Mouse (Mus musculus): ENCODE measurements at regions not wholly inside any gene's neighbourhood (a gene's known extent, or its start where the extent isn't known, plus 50 kb on each side); places are given as distances from the start of the nearest gene placed in this dataset.
A peak's percentile ranks its signal among the peaks of the same experiment; 100 is the strongest.

DNA sequence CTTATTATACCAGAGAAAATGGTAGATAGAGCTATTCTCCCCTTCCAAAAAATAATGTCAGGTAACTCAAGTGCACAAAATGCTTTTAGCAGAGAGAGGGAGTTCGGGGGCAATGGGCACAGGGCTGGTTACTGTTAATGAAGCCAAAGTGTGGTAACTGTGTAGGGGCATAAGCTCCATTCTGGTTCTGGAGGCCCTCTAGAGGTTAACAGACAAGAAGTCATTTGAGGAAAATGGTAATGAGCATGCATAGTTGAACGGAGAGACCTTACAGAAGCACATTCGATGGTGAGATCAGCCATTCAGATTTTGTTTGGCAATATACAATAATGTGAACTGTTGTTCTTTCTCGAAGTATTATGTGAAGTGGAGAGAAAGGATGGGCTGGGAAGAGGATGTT, 1479.4 kb downstream of the Slc22a22 start:
- DNase-seq = no peak
- intact Hi-C loops (cut with DNase I) = no loop called here

DNA sequence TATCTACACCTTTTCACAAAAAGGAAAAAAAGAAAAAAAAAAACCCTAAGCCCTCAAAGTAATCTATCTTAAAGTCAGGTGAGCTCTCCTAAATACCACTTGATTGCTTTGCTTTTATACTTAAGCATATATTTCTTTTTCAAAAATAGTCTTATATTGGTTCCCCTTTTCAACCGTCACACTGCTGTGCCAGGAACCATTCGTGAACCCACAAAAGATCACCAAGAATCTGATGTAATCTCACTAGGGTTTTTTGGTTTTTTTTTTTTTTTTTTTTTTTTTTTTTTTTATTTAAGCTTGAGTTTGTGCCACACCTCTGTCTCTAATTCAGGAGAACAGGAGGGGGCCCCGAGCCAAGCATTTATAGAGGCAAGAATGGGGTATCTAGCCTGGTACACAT, 1482.7 kb downstream of the Slc22a22 start:
- no peak for DNase-seq
- intact Hi-C loops (cut with DNase I) = no loop called here

DNA sequence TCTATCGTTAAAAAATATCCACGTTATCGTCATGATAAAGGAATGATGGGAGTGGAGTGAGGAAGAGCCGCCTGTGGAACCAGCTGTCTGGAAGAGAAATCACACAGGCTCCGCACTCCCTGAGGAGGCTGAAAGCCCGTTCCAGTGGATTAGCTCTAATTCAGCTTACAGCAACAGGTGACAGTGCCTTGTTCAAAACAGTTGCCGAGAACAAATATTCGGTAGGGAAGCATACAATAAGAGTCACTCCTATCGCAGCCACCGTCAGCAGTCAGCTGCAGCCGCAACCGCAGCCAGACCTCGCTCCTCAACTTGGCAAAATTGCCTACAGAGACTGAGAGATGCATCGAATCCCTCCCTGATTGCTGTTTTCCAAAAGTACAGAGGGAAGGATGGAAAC, 1501.6 kb downstream of the Slc22a22 start:
- DNase-seq = no peak
- intact Hi-C loops (cut with DNase I) = no loop called here

DNA sequence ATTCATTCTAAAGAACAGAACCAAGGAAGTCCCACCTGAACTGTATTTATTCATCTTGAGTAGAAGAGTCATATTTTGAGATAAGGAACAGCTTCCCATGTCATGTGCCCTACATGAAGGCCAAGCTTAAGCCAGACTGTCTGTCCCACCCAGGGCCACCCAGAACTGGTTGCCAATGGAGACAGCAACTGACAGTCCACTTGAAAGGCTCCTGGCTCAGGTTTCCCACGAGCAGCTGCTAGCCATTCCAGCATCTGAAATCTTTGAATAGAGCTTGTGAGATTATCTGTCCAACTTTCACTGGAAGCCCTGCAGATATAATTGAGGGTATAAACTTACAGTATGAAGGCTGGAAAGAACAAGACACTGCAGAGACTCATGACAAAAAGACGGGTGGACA, 1510.6 kb downstream of the Slc22a22 start:
- DNase-seq = peak; percentile 1 to 3
- intact Hi-C loops (cut with DNase I) = no loop called here

DNA sequence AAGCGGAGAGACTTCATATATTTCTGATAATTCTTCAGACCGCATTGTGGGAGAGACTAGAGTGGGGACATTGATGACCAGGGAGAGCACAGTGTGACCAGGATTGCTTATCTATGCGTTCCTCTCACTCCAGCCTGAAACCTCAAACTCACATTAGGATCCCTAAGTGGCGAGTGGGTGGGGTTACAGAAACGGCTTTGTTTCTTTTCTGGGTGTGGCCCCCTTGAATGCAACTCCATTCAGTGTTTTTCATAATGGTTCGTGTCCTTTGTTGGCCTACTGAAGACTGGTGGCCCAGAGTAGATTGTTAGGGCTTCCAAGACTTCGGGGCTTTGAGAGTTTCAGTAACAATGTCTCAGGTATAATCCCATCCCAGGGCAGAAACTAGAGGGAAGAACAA, 1512.1 kb downstream of the Slc22a22 start:
- DNase-seq = no peak
- intact Hi-C loops (cut with DNase I) = no loop called here

DNA sequence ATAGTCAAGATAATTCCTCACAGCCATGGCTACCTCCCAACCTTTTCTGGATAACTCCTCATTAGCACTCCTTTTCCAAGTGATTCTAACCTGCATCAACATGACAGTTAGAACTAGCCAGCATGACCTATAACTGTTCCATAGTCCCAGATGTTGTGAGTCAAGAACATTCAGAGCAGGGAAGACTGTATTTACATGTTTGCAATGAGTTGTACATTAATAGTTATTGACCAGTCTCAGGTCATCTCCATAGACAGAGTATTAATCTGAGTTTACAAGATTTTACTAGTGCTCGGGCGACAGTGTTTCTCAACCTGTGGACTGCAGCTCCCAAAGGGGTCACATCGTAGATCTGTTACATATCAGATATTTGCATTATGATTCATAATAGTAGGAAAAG, 1515.3 kb downstream of the Slc22a22 start:
- DNase-seq = no peak
- intact Hi-C loops (cut with DNase I) = no loop called here

Data from heart, postnatal 10 days (tissue).